Mouse (Mus musculus) left cerebral cortex, postnatal 4 days (tissue): Measurements from ENCODE around the gene Ccl1. TPM values are rescaled to one million over a fixed set of nuclear protein-coding genes. Genes with fewer than 3 reads are reported as not detected.

Experiments used
- DNase-seq: peaks from one replicate; pipeline ENCODE4 v3.0.0-alpha.2; 2022
- intact Hi-C: fragments of 180-260 bp; cut with DNase I; formaldehyde crosslinking; loops from one replicate; pipeline ENCODE4 v1.15.1; 2025
- total RNA-seq, 2 experiments: library from RNA; stranded (reverse); gene quantifications; 2 replicates each; pipeline ENCODE4 v1.2.3; 2021

Gene Ccl1
- not detected for total RNA-seq

DNA sequence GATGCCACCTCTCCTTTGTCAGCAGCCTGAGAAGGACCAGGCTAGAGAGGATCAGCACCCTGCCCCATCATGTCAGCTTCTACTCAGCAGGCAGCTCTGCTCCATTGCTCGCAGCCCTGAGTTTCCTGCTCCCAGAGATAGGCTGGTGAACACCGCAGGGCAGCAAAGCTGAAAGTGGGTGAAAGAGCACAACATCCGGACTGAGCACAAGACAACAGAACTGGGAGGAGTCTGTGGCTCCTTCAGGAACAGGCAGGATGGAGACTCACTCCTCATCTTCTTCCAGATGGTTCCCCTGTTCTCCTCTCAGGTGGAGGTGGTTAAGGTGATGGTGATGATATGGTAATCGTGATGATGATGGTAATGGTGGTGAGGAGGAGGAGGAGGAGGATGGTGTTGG lies at the start of gene Ccl1:
TSS of gene Ccl1 (minus strand) at position 101 of the 400 bp plus-strand sequence.
- intact Hi-C loops = no loop called here
- no peak for DNase-seq

- no peak for DNase-seq
- intact Hi-C loops = no loop called here
These were observed 45.5 kb upstream of the Ccl1 start for GRCm38 (mm10) chr11:82351039-82351438.

DNA sequence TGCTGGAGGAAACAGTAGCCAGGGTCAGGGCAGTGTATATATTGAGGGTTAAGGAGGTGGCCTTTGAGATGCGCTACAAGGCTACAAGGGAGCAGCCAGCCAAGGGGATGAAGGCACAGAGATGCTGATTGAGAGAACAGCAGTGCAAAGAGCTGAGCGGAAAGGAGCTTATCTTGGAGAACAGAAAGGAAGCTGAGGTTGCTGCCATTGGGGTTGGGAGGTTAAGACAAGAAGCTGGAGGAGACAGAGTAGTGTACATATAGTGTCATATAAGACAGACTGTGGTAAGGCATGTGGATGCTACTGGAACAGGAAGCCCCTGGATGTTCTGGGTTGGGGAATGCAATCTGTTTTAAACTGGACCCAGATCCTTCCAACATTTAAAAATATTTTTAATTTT lies 35.4 kb upstream of the Ccl1 start:
- intact Hi-C loops = no loop called here
- DNase-seq = no peak

DNA sequence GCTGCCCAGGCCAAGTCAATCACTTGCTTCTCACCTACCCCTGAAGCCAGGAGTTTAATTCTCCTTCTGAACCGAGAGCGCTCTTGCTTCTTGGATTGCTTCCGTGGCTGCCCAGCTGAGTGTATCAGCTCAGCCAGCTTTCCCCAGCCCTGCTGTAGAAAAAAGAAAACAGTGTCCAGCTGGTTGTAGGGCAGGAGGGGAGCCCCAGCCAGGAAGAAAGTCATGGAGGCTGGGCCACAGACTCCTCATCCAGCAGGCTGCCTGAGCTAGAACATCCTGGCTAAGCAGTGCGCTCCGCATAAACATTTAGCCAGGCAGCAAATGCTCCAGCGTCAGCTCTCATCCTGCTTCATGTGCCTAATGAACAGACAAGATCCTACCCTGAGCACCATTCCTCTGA lies 34.9 kb upstream of the Ccl1 start:
- intact Hi-C loops = no loop called here
- peak; percentile 13 for DNase-seq

- intact Hi-C loops = no loop called here
- peak; percentile 20 for DNase-seq
These were observed 34.5 kb upstream of the Ccl1 start for GRCm38 (mm10) chr11:82339921-82340401.

DNA sequence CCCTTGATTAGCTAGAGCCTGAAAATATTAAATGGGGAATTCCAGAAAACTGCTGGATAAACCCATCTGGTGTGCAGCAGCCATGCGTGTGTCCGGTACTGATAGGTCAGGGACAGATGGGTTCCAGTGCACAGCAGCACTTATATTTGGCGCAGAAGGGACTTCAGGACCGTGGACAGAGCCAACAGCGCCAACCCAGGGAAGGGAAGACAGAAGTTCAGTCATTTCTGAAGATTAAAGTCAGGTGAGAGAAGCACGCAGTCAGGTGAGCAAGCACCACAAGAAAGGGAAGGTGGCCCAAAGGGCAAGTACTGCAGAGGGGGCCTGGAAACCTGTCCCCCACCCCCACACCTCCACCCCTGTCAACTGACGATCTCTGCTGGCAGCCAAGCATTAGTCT lies 7.7 kb upstream of the Ccl1 start:
- intact Hi-C loops = no loop called here

GRCm38 (mm10) chr11:82310336-82311045 lies 5.0 kb upstream of the Ccl1 start:
- DNase-seq = peak; percentile 66
- intact Hi-C loops = no loop called here

More for the DNA sequence above, 7.7 kb upstream of the Ccl1 start:
- no peak for DNase-seq

DNA sequence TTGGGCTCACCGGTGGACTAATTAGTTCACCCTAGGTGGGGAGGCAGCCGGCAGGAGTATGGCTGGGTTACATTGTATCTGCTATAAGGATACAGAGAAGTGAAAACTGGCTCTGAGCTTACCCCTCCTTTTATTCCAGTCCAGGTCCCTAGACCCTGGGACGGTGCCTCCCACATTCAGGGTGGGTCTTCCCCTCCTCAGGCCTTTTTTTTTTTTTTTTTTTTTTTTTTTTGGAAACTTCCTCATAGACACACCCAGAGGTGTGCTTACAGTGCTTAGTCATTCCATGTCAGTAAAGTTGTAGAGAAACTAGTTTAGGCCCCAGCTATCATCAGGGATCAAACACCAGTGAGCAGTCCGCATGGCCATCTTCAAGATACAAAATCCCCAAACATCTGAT lies 7.6 kb downstream of the Ccl1 start:
- no peak for DNase-seq
- intact Hi-C loops = no loop called here

GRCm38 (mm10) chr11:82290841-82291240 lies 14.6 kb downstream of the Ccl1 start:
- DNase-seq = peak; percentile 89

DNA sequence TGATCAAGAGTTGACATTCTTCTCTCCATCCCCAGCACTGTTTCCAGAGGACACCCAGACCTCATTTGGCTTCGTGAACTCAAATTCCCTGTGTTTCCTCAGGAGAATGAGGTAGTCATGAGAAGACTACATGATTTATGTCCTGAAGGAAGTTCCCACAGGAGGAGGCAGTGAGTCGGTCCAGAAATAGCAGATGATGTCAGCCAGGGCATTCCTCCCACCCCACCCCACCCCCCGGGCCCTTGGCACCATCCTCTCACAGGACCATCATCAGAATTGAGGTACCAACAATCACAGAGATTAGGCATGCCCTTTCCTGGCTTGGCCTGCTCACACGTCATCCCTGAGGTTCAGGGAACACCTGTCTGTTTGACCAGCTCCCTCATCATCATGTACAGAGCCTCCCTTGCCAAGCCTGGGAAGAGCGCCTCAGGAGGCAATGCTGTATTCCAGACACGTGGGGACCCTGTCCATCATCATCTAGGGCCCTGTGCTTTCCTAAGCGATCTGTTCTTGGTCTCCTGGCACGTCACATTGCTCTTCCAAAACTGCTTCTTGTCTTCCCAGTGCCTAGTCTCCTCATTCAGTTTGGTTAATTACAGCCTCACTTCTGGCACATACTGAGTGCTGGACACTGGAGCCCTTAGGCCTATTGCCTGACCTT lies 31.2 kb downstream of the Ccl1 start:
- DNase-seq = peak; percentile 26
- intact Hi-C loops = no loop called here

More at GRCm38 (mm10) chr11:82290841-82291240, 14.6 kb downstream of the Ccl1 start:
- intact Hi-C loops = no loop called here

DNA sequence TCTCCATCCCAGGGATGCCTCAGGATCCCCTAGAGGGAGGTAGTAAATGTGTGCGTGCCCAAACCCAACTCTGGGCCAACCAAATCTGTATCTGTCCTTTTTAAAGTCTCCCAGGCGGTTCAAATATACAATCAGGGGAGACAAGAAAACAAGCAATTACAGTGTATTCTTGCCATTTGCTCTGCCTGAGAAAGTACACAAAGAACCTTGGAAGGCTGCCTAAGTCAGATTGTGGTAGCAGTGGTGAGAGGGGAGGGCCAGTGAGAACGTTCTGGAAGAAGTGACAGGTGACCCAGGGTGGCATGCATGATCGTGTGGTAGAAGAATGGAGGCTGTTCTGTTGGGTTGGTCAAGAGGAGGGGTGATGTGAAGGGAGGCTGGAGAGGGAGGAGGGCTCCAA lies 46.4 kb downstream of the Ccl1 start:
- intact Hi-C loops = loop anchor here (10.0 kb wide), 1 partner anchor 426 kb away; no protein-coding TSS in a partner anchor
- DNase-seq = no peak

- peak; percentile 91 for DNase-seq
- intact Hi-C loops = loop anchor here (10.0 kb wide), 1 partner anchor 429 kb away; no protein-coding TSS in a partner anchor
These were observed 49.9 kb downstream of the Ccl1 start for GRCm38 (mm10) chr11:82255601-82256000.

GRCm38 (mm10) chr11:82253421-82253820 lies 52.1 kb downstream of the Ccl1 start:
- intact Hi-C loops = loop anchor here (10.0 kb wide), 1 partner anchor 431 kb away; no protein-coding TSS in a partner anchor
- peak; percentile 24 for DNase-seq

DNA sequence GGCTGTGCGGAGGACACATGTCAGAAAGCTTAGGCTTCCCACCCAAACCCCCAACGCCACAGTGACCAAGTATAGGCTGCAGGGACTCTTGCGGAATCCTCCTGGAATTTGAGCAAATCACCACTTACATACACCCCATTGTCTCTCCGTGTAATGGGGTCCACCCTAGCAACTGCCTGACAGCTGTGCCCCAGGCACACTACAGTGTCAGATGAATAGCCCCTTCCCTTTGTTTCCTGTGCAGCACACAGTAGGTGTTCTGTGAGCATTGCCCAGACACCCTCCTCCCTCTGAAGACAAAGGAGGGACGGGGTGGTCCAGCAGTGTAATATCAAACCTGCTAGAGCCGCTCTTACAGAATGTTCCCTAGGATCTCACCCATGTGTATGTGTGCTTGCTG lies 54.2 kb downstream of the Ccl1 start:
- intact Hi-C loops = loop anchor here (10.0 kb wide), 1 partner anchor 434 kb away; no protein-coding TSS in a partner anchor
- no peak for DNase-seq

DNA sequence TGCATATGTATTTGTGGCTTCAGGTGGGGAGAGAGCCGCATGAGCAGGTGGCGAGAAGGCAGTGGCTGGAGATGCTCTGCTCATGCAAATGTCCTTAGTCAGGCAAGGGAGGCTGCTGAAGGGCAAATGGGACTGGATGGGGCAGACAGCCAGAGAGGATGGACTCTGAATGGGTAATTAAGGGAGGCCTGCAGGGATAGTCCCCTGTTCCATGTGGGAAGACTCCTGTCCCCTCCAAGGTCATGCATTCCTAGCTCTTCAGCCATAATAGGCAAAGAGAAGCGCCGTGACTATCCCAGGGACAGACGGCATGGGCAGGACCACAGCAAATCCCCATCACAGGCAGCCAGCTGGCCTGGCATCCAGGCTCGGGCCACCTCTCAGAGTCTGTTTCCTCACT lies 55.5 kb downstream of the Ccl1 start:
- intact Hi-C loops = loop anchor here (10.0 kb wide), 1 partner anchor 435 kb away; no protein-coding TSS in a partner anchor

DNA sequence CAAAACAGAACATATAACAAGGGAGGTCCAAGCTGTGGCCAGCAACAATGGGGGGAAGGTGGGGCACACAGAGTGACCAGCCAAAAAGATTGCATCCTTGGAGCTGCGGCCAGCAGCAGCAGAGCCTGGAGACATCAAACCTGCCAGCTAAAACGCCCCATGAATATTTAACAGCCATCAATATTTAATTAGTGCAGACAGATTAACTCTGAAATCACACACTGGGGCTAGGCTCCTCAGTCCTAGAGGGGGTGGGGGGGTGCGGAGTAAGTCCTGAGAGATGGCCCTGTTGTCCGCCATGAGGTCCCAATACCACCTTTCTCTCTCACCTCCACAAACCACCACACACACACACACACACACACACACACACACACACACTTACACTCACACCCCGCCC lies 68.1 kb downstream of the Ccl1 start:
- intact Hi-C loops = loop anchor here (5.0 to 10.0 kb wide), 3 partner anchors 150 to 655 kb away; partner anchors contain the start of genes Cct6b, Fndc8, Rad51d and Tmem132e
- DNase-seq = peak; percentile 31

More for the DNA sequence above, 55.5 kb downstream of the Ccl1 start:
- DNase-seq = peak; percentile 61

GRCm38 (mm10) chr11:82235551-82236207 lies 69.8 kb downstream of the Ccl1 start:
- intact Hi-C loops = loop anchor here (5.0 to 10.0 kb wide), 3 partner anchors 152 to 657 kb away; partner anchors contain the start of genes Cct6b, Fndc8, Rad51d and Tmem132e
- peak; percentile 47 for DNase-seq

DNA sequence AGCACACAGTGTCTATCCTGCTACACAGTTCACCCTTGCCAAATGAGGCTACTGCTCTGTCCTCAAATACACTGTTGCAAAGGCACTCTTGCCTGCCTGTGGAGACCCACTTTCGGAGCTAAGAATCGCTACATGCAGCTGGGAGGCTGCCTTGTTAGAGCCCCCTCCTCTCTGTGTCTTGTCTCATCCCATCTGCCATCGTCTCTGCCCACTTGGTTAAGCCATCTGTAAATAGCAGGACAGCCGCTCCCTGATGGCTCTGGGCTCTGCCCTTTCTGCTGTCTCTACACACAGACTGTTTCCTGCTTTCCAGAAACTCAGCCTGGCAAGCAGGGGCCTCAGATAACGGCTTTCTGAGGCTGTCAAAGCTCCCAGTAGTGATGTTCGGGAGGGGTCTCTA lies 71.5 kb downstream of the Ccl1 start:
- DNase-seq = peak; percentile 63
- intact Hi-C loops = loop anchor here (10.0 kb wide), 1 partner anchor 531 kb away; the partner anchor contains the start of genes Cct6b and Zfp830

- intact Hi-C loops = no loop called here
- DNase-seq = no peak
These were observed 78.5 kb downstream of the Ccl1 start for GRCm38 (mm10) chr11:82226976-82227375.

GRCm38 (mm10) chr11:82225936-82226335 lies 79.6 kb downstream of the Ccl1 start:
- no peak for DNase-seq
- intact Hi-C loops = no loop called here

GRCm38 (mm10) chr11:82216531-82216930 lies 89.0 kb downstream of the Ccl1 start:
- DNase-seq = peak; percentile 55
- intact Hi-C loops = no loop called here
